Mouse (Mus musculus) cerebellum, postnatal 10 days (tissue): ENCODE measurements around the gene Mettl22.

Experiments used
- DNase-seq, 2 experiments: peaks; one replicate each; pipeline ENCODE4 v3.0.0; 2021; ENCODE audit warnings: mixed read lengths in 2 of 2

Mettl22 gene

GRCm38 (mm10) chr16:8512830-8513229 is 42.2 kb downstream of the Mettl22 start:
- DNase-seq = no peak

- DNase-seq = peak; percentile 97 to 98
These were observed 42.8 kb downstream of the Mettl22 start, which contains the start of gene Abat for GRCm38 (mm10) chr16:8513236-8513906. Gene Abat, plus strand, starts transcription at chr16:8513429.

DNA sequence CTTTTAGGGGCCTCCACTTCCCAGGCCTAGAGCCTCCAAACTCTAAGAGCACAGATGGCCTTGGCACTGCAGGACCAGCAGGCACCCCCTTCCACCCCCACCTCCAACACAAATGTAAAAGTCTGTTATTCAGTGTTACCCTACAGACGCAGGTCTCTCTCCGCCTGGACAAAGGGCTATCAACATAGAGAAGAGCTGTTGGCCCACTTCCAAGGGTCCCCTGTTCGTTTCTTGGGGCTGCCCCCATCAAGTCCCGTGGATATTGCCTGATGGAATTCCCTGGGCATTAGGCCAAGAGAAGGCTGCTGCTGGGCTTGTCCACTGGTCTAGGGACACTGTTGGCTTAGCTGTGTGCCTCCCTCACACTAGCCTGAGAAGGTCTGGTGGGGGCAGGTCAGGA is 43.6 kb downstream of the Mettl22 start:
- peak; percentile 81 to 84 for DNase-seq

GRCm38 (mm10) chr16:8520525-8520924 is 49.9 kb downstream of the Mettl22 start:
- no peak for DNase-seq

DNA sequence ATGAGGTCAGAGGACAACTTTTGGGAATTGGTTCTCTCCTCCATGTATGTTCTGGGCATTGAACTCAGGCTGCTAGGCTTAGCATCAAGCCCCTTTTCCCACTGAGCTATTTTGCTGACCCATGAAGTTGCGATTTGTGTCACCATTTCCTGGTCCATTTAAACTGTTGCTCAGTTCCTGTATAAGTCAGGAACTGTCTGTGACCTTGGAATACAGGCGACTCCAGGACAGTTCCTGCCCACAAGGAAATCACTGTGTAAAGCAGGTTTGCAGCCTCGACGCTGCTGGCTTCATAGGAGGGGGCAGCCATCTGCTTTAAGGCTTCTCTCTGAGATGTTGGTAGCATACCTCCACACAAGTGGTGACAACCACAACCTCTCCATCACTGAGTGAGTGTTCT is 50.7 kb downstream of the Mettl22 start:
- DNase-seq = no peak

GRCm38 (mm10) chr16:8523480-8524144 is 53.0 kb downstream of the Mettl22 start:
- peak; percentile 82 to 88 for DNase-seq

DNA sequence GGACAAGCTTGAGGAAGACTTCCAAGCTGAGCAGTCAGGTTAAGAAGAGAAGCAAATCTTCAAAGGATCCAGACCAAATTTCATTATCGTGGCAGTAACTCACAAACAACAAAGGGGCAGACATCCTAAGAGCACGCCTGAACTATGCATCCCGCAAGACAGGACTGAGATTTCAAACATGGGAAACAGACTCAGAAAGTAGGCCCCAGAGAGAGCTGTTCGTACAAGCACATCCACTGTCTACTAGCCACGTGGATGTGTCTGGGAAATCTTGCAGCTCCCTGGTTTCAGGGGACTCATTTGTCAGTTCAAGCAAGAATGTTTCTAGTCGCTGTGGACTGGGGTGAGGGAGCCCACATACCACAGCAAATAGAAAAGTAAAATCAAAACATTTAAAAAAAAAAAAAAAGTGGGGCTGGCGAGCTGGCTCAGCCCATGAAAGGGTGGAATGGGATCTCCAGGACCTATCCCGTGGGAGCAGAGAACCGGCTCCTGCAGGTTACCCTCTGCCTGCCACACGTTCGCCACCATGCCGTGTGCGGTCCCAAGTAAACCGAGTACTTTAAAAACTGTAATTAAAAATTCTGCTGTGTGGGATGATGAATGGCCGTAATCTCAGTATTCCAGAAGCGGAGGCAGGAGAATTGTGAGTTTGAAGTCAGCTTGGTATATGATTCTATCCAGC is 53.7 kb downstream of the Mettl22 start:
- DNase-seq = no peak

DNA sequence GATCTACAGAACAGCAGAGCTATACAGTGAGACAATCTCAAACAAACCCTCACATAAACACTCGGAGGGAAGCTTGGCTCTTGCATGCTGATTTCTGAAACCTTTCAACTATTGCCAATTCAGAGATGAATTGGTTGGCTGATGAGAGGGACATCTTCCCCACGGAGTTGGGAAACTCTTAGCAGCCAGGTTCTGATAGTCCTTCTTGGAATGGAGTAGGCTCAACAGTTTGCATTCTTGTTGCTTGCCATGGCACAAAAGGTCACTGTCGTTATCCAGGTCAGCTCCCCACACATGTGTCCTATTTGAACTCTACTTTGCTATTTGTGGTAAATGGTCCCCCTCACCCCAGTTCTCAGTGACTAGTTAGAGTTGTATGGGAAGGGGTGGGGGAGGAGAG is 54.7 kb downstream of the Mettl22 start:
- DNase-seq = no peak

DNA sequence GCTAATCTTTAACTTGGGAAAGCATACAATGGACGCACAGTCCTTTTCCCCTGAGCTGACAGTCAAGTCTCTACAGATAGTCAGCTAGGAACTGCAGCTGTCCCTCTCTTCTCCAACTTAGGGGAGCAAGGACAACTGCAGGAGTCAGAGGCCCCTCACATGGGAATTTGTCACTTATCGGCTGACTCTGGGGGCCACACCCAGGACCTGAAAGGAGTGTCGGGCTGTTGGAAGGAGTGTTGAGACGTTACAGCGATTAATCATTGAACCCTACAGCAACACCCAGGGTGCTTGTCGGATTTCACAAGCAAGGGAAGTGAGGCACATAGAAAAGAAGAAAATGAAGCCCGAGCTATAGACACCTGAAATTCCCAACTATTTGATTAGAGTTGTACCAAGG is 55.3 kb downstream of the Mettl22 start:
- no peak for DNase-seq

DNA sequence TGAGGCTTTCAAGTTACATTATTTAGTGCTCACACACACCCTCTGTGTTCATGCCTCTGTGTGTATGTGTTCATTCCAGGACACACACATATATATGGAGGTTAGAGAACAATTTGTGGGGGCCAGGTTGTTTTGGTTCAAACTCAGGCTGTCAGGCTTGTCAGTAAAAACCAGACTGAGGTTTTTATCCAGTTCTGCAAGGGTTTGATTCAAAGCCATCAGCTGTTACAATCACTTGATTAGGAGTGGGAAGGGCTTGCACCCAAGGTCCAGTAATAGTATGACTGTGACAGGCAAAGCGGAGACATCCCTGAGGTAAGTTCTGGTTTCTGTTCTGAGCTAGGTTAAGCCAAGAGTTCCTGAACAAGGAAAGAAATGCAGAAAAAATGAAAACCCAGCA is 58.8 kb downstream of the Mettl22 start:
- DNase-seq = no peak

- DNase-seq = no peak
These were observed 59.4 kb downstream of the Mettl22 start for GRCm38 (mm10) chr16:8530018-8530417.

DNA sequence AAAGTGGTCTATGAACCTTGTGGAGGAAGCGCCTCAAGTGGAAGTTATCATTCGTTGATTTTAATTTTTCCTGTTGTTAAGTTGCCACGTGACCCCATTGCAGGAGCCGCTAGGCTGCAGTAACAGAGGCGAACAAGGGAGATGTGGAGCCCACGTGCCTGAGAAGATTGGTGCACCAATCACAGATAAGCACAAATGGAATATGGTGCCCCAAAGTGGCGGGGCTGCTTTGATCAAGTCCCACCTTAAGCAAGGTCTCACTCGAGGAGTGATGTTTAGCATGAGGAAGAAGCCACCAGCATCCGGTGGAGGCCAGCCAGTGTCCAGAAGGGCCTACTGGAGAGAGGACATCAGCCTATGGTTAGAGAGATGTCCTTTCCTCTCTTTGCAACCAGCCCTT is 61.9 kb downstream of the Mettl22 start:
- DNase-seq = no peak

GRCm38 (mm10) chr16:8532894-8533293 is 62.3 kb downstream of the Mettl22 start:
- DNase-seq = no peak

DNA sequence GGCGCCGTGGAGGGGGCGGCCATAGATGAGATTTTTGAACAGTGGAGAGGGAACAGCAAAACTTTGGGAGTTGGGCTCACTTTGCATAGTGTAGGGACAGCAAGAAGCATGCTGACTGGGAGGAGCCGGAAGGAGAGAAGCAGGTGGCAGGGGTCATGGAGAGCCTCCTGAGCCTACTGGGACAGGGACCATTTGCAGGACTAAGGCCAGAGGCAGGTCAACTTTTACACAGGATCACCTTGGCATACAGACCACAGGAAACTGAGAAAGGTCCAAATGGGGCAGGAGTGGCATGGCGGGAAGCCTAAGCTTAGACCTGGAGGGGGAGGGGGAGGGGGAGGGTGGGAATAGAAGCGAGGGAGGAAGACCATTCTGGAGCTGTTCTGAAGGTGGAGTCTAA is 62.9 kb downstream of the Mettl22 start:
- DNase-seq = no peak

GRCm38 (mm10) chr16:8534466-8535200 is 64.0 kb downstream of the Mettl22 start:
- peak; percentile 28 to 36 for DNase-seq

DNA sequence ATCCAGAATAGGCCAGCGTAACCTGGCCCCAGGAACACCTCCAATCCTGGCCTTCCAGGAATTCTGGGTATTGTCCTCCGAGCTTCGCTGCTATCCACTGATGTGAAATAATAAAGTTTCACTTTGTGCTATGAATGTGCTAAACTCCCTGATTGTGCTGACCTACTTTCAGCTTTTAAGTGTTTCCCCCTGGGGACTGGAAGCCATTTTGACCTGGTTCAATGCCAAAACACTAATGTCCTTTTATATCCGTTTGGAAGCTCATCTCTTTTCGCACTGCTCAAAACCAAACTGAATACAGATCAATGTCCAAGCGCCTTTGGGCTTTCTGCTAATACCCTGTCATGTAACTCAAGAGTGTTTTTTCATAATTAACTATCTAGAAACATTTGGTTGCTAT is 64.8 kb downstream of the Mettl22 start:
- no peak for DNase-seq

GRCm38 (mm10) chr16:8539150-8539865 is 68.7 kb downstream of the Mettl22 start:
- peak; percentile 65 to 74 for DNase-seq
